Mouse (Mus musculus) MEL-GATA-1-ER (cell line): ENCODE measurements around the gene Boll.

Source experiments
- DNase-seq: peaks from one replicate; pipeline ENCODE4 v3.0.0-alpha.2; 2012; ENCODE audit warnings: low read depth; ENCODE audit errors: extremely low read depth

The Boll gene

DNA sequence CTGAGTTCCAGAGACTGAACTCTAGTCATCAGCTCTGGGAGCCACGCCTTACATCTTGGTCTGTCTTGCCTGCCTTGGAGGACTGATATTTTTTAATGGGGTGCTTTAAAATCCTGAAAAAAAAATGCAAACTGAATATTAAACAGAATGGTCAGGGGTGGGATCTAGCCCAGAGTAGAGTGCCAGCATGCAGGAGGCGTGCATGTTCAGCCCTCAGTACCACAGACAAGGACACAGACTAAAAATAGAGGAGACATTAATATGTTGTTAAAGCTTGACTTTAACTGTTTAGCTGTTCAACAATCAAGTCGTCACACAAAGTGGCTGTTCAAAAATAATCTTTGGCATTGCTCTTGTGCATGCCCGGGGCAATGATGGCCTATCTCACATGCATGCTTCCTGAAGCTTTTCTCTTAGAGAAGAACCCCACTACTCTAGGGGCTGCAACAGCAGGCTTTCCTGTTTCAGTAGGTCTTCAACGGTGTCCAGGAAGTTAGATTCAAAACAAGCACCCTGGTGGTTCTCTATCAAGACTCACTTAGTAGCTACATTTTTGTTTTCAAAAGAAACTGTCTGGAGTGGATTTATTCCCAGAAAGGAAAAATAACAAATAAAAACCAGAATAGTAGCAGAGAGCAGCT, 154.6 kb downstream of the Boll start:
- no peak for DNase-seq

DNA sequence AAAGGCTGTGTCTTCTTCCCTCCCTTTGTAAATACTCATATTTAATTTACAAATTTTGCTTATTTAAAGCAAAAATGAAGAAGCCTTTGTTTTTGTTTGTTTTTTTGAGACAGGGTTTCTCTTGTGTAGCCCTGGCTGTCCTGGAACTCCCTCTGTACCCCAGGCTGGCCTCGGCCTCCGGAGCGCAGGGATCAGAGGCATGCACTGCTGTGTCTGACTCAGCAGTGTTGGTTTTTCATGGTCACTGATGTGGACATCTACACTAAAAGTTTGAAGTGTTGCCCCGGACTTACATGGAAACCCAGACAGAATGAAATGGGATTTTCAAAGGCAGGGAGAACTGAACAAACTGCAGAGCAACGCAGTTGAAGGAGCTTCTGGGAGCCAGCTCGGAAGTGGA, 155.7 kb downstream of the Boll start:
- no peak for DNase-seq

DNA sequence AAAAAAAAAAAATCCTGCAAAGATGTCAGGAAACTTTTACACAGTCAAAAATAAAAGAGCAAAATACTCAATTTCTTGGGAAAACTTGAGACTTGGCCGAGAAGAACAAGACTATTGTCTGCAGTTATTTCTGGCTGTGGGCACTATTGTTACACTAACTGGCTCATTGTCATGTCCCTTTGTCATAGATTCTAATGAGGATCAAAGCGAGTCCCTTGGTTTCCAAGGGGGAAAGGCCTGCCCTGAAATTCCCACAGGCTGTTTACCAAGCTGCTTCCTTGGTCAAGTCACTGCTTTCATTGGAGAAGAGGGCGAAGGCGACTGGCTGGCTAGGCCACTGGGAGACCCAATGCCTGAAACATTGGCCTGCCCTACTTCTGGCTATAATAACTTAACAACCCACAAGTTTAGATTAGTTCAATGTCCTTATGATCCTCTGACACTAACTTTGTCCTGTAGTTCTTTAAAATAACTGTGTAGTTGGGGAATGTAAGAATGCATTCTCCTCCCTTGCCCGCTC, 157.4 kb downstream of the Boll start:
- no peak for DNase-seq

DNA sequence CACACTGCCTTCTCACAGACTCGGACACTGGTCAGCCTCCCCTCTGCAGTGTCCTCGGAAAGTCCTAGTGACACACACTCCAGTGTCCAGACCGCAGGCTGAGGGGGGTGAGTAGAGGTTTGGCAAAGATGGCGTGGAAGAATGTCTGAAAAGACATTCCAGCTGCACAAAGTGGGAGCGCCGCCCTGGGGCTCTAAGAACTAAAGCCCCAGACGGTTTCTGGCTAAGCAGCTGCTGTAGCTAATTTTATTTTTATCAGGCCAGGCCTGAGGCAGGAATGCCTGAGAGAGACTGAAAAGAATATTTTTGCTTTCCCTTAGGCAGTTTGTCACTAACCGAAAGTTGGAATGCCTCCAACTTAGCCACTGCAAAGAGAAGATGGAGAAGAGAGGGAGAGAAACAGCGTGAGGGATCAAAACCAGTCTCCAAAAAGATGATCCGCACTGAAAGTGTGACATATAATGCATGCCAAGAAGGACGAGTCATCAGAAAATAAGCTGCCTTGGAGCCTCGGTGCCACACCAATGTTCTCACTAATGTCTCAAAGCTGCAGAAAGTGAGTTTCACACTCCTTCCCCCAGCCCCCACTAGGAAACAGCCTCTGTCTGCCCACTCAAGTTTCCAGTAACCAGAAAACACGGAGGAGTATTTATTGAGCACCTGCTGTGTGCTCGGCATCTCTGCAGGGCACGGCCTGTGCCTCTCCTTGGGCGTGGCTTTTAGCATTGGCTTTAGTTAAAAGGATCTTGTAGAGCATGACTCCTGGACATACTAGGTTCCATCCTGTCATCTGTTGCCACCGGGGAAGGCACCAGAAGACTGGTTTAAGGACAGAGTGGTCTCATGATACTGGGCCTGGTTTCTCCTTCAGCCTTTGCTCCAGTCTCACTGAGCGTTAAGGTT, 161.2 kb downstream of the Boll start:
- no peak for DNase-seq

DNA sequence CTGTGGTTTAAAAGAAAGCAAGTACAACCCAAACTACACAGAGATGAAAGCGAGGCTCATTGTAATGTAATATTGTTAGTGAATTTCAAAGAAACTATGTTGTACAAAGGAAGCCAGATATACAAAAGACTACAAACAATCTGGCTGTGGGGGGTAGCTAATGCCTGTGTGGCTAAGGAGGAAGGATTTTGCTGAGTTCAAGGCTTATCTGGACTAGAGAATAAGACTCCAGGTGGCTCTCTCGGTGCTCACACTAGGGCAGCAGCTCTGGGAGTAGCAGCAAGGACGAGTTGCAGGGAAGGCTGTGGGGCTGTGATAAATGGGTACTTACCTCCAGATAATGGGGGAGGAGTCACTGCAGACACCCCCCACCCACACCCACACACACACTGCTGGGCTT, 164.6 kb downstream of the Boll start:
- DNase-seq: peak; percentile 19
